Mouse (Mus musculus) lung, adult 2 months (tissue): ENCODE measurements at regions not wholly inside any gene's neighbourhood (a gene's known extent, or its start where the extent isn't known, plus 50 kb on each side); places are given as distances from the start of the nearest gene placed in this dataset.

Experiments
- CTCF ChIP-seq: fragments of 200-500 bp; IDR thresholded peaks from 2 replicates; pipeline ENCODE4 v1.5.1; 2011; ENCODE audit warnings: mild to moderate bottlenecking, low read length, control low read depth; ENCODE audit not compliant: insufficient read depth
- POLR2A ChIP-seq: fragments of 200-500 bp; IDR thresholded peaks from 2 replicates; pipeline ENCODE4 v1.6.1; 2011; ENCODE audit warnings: low read depth, mild to moderate bottlenecking, control low read depth, low read length, borderline replicate concordance; ENCODE audit errors: extremely low read depth

- no peak for TF ChIP-seq CTCF
- no peak for TF ChIP-seq POLR2A
These were observed 97.0 kb downstream of the Speer3 start for GRCm38 (mm10) chr5:13888415-13888814.
